Mouse (Mus musculus): ENCODE data around the gene Olfr9.
"Not testable (repeated sequence)": the region's sequence is repeated elsewhere in the genome, so short reads cannot be mapped to it uniquely, and the experiment has no call there.

Olfr9 gene

DNA sequence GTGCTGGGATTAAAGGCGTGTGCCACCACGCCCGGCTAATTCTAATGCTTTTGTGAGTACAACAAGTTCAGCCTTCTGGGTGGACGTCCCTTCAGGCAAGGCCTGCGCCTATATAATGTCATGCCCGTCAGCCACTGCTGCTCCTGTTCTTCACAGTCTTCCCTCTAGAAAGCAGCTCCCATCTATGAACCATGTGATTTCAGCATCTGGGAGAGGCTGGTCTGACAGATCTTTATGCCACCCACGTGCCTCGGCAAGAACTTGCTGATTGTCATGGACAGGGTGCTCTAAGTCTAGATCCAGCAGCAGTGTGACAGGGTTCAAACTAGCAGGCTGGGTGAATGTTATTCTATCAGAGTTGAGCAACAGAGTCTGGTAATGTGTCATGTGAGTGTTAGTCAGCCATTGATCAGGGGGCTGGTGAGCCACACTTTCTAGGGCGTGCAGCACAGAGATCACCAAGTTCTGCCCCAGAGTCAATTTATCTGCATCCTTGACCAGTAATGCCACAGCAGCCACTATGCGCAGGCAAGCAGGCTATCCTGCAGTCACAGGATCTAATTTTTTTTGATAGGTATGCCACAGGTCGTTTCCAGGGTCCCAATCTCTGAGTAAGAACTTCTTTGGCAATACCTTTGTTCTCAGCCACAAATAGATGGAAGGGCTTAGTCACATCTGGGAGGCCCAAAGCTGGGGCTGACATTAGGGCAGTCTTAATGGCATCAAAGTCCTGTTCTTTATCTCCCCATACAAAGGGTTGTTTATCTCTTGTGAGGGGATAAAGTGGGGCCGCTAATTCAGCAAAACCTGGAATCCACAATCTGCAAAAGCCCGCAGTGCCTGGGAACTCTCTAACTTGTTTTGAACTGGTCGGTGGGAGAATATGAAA lies 15.0 kb downstream of the Olfr9 start:
- no peak for DNase-seq (ENCODE audit: low spot score)

DNA sequence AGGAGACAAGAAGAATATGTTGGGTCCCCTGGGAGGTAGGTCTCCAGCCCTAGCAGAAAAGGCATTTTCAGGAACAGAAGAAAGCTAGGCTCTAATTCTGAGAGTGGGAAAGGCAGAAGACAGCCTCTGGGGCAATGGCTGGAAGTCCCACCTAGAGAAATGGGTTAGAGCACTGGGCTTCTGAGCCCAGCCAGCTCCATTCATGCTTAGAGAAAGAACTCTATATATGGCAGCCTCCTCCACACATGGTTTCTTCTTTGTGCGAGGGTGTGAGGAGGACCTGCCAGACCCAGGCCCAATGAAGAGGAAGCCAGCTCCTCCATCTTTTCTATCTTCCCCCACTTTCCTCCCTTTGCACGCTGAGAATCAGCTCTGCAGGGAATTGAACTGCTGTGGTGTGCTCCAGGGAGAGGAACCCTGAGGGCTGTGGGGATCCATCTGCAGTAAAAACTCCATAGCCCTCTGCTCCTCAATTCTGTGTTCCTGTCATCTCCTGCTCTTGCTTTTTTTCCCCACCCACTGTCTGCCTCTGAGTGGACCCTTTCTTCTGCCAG lies 21.1 kb downstream of the Olfr9 start, which contains the start of gene Olfr763:
Gene Olfr763 (plus strand): TSS at position 504 of the 554 bp plus-strand sequence.
- no peak for DNase-seq (ENCODE audit: low spot score)

DNA sequence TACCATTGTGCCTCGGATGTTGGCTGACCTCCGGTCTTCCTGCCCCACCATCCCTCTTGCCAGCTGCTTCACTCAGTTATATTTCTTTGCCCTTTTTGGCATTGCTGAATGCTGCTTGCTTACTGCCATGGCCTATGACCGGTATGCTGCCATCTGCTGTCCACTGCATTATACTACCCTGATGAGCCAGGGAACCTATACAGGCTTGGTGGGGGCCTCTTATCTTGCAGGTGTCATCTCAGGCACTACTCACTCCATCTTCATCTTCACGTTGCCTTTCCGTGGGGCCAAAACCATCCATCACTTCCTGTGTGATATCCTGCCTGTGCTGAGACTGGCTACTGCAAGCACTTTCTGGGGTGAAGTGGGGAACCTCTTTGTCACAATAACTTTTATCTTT lies 22.3 kb downstream of the Olfr9 start:
- not testable (repeated sequence) for DNase-seq (ENCODE audit: low spot score)

DNA sequence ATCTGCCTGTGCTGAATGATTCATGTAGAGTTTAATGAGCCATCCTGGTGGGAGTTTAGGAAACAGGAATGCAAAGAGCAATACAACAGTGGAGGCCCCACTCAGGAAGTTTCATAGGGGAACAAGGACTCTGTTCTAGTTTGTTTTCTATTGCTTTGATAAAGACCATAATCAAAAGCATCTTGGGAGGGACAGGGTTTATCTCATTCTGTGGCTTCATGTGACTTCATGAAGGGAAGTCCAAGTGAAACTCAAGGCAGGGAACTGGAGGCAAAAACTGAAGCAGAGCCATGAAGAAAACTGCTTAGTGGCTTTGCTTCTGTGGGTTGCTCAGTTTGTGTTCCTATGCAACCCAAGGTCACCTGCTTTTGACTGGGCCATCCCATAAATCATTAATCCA lies 25.2 kb downstream of the Olfr9 start:
- no peak for DNase-seq (ENCODE audit: low spot score)

DNA sequence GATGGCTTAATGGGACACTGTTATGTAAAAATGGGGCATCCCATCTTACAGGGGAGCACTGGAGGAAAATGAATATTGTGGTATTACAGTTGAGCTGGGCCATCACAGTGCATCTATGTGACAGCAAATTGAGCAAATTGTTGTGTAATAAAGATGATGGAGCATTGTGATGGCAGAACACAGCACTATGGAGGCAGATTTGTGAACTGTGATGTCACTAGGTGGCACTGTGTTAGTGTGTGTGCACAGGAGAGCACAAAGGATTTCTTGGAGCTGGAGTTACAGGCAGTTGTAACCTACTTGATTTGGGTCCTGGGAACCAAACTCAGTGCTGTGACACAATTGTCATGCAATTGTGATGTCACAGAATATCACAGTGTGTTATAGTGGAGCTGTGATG lies 34.1 kb downstream of the Olfr9 start:
- no peak for DNase-seq (ENCODE audit: low spot score)

DNA sequence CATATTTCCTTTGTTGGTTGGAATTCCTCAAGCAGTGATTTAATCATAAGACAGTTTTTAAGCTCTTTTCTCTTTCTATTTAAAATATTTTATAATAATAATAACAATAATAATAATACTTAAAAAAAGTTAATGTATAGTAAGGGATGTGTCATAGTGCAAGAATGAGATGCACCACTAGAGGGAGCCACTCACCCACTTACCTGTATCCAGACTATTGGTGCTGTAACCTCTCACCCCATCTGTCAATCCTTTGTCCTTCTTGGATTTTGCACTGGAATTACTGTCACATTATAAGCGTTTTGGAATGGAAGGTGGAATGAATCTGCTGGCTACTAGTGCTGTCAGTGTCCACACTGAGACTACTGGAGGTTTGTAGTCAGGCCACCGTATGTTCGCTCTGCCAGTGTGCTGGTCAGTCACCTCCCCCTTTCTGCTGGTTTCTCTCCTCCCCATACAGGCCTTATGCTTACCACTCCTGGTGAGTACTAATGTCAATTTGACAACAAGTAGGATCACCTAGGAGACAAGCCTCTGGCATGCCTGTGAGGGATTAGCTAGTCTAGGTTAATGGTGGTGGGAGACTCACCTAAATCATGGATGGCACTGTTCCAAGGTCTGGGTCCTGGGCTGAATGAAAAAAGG lies 36.9 kb downstream of the Olfr9 start:
- peak; percentile 31 for DNase-seq (ENCODE audit: low spot score)

DNA sequence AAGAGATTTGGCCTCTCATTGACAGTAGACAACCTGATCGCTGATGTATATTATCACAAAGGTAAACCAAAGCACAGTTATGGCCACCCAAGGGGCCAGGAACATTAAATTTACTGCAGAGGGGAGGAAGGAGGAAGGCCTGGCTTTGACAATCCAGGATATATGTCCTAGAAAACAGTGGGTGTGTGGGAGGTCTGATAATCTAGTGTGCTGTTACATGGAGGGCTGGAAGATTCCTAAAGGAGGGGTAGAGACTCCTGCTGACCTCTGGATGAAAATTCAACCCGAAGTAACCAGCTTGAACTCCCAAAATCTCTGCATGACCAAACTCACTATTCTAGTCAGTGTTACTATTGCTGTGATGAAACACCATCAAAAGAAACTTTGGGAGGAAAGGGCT lies 39.1 kb downstream of the Olfr9 start:
- DNase-seq (ENCODE audit: low spot score) = no peak

DNA sequence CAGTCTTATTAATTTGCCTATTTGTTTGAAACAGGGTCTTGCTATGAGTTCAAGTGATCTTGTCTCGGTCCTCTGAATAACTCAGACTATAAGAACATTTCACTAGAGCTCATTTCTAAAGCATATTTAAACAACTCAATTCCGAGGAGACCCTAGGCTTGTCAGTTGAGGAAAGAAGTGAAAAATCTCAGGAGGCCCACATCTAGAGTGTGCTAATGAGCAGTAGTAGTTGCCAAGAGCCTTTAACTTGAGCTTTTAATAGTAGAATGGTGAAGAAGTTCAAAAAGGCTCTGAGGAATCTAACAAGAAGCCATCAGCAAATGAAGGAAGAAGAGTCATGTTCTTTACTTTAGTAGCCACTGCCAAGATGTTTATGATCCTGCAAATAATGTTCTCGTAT lies 50.6 kb downstream of the Olfr9 start, which contains the start of gene Olfr764-ps1:
Gene Olfr764-ps1 (minus strand): TSS at position 101 of the 400 bp plus-strand sequence.
- no peak for DNase-seq (ENCODE audit: low spot score)
